Mouse (Mus musculus) cerebellum, postnatal 14 days (tissue): ENCODE results near the gene Coq6.
A peak's percentile ranks its signal among the peaks of the same experiment; 100 is the strongest.

ENCODE experiments used
- DNase-seq, 2 experiments: peaks; one replicate each; pipeline ENCODE4 v3.0.0; 2021; ENCODE audit warnings: mixed read lengths in 2 of 2

The Coq6 gene

DNA sequence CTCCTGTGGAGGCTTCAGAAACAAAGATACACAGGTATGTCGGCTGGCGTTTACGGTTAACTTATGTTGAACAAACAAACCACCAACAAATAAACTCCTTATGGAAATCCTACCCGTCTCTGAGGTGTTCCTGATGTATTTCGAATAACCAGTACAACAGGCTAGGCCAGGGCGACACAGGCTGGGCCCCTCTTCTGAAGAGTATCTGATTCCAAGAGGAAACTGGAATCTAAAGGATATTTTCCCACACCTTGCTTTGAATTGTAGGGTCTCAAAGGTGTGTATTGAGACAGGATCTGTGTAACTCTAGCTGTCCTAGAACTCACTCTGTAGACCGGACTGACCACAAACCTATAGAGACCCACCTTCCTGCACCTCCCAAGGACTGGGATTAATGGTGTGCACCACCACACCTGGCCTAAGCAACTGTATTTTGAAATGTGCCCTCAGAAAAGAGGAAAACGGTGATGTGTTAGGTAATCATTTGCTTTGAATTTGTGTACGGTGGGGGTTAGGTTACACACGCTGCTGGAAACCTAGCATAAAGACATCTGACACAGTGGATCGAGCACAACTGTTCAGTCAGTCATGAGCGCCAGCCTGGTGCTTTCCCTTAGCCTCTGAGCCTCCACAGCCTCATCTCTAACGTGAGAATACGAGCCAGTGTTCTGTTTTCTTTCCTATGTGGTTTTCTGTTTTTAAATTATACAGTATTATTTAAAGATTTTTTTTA lies 35.7 kb downstream of the Coq6 start:
- no peak for DNase-seq

DNA sequence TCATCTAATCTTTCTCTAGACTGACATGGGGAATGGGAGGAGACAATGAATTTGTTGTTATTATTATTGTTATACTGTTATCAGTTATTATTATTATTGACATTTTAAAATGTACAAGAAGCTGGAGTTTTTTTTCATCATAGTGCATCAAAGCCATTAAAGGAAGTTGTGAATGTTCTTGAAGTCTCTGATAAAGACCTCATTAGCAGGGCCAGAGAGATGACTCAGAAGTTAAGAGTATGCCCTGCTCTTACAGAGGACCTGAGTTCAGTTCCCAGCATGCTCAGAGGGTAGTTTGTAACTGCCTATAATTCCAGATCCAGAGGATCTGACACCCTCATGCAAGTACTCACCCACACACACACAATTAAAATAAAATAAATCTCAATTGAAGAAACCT lies 36.2 kb downstream of the Coq6 start:
- no peak for DNase-seq

DNA sequence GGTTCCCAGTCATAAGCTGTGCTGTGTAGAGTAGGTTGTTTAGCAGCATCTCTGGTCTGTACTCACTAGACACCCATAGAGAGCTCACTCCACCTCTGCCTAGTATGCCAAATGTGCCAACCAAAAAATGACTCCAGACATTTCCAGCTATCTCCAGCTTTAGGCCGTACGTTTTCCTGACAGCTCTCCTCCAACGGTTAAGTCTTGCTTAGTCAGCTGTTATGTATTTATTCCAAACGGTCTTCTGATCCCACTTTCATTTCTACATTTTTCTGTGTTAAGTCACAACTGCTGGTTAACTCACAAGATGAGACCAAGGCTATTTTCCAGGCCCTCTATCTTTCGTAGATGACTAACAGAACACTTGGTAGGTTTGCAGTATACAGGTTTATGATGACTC lies 37.2 kb downstream of the Coq6 start:
- no peak for DNase-seq

DNA sequence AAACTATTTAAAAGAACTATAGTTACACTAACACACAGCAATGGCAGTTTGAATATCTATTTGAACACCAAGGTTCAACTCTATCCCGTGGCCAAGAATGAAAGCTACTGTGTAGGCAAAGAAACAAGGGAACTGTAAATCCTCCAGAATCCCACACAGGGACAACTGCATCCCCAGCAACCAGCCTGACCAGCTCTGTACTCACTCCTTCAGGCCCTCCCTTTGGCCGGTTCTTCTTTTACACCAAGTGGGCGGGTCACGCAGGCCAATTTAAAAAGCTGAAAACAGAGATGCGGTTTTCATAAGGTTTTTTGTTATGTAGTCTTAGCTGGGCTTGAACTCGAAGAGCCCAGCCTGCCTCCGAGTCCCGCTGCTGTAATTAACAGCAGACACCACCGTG lies 37.7 kb downstream of the Coq6 start:
- no peak for DNase-seq

DNA sequence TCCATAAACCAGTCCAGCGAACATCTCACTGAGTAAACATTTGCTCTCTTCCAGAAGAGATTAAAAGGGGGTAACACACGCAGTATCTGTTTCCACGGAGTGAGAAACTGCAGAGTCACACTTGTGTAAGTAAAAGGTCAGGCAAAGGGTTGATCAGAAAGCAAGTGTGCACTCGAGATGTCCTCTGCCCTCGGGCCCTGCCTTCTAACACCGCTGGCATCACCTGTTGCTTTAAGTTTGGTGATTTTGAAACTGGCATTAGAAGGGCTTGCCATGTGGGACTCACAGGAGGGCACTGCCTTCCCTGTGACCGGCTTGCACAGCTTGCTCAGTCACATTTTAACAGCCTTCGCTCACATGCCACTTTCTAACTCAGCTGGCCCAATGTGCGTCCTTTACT lies 38.2 kb downstream of the Coq6 start:
- DNase-seq = no peak

DNA sequence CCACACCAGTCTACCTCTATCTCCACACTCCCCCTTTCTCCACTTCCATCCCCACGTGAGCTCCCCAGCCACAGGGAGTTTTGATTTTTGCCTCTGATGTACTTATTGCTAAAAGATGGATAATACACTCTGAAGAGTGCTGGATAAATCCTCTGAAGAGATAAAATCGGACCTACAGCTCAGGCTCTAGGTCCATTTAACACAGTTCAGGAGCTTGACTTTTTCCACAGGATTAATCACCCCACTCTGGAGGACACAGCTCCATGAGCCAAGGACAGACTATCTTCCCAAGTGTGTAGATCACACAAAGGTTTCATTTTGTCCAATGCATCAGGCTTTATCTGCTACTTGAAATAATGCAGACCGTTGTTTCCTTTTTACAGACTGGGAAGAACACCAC lies 38.6 kb downstream of the Coq6 start:
- no peak for DNase-seq

DNA sequence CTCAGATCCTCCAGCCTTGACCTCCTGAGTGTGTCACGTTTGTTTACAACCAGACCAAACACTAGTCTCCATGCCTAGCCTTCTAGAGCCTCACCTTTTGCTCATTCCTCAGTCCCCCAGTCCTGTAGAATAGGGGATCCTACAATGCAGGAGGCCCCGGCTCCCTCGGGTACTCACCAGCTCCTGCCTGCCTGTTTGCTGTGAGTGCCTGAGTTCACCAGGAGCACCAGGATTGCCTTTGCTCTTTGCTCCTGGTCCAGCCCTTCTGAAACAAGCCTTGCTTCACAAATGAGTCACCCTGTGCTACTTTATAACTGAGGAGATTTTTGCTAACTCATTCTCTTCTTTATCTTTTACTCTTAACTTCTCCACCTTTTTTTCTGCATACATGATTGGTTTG lies 39.2 kb downstream of the Coq6 start:
- no peak for DNase-seq

DNA sequence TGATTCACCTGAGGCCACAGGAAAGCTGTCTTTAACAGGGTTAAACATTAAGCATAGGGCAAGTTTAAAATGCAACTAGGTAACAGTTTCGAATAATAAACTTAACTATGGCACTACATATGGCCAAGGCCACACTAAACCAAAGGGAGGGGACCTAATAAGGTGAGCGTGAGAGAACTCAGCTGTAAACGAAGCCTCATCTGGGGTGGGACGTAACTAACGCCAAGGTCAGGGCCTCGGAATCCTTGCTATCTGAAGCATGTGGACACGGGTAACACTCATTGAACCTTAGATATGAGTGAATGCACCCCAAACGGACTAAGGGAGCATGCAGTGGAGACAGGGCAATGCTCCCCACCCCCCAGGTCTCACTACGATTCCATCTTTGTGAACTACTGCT lies 41.5 kb downstream of the Coq6 start:
- no peak for DNase-seq

DNA sequence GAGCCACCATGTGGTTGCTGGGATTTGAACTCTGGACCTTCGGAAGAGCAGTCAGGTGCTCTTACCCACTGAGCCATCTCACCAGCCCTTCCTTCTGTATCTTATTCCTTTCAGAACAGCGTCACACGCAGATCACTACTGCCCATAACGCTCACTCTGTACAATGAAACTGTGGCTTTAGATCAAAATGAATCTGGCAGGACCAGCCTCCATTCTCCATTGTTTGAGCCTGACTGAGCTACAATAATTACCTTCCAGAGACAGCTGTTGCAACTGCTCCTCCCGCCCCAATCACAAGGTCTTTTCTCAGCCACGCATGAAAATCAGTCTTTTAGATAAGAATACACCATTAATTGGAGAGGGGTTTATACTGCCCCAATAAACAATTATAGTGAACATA lies 43.1 kb downstream of the Coq6 start:
- DNase-seq = no peak

DNA sequence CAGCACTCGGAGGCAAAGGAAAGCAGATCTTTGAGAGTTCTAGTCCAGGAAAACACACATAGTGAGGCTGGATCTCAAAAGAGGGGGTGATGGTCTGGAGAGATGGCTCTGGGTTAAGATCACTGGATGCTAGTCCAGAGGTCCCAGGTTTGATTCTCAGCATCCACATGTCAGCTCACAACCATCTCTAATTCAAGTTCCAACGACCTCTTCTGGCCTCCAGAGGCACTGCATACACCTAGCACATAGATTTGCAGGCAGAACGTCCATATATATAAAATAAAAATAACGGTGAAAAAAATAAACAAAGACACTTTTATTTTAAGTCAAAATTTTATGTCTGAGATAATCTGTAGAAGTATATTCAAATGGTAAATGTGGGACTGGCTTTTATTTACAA lies 45.8 kb downstream of the Coq6 start:
- peak in 1 of 2 experiments; percentile 16 for DNase-seq

DNA sequence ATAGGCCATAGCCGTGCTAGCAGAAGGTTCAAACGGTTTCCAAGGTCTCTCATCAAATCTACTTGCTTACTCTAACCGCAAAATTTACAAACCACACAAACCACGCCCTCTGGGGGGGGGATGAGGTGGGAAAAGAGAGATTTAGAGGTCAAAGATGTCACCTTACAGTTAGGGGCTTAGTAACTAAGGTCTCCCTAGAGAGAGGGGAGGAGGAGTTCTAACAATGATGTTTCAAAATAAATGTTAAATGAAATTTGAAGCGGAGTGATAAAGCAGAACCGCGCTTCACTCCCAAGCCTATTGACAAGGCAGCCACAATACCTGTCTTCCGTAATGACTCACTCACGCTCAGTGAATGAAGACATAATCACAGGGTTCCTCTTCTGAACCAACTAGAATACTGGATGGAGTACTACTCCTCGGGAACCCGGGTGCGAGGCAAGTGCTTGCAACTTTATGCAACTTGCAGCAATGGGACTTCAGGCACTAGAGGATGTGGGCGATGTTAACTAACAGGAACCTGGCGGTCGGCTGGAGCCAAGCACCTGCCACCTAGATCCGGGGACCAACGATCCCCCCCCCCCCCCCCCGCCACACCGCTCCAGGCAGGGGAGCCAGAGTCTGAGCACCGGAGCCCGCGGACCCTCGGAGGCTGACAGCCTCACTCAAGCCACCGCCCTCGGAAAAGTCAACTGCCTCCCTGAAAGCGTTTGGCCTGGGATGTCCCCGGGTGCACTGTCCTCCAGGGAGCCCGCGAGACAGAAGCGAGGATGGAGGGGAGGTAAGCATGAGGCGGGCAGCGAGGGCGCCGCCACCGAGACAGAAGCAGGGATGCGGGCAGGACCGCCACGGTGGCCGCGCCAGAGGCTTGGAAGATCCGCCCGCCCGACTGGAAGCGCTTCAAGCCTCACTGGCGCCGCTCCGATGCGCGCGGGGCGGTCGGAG lies 46.7 kb downstream of the Coq6 start:
- DNase-seq = peak; percentile 36 to 40

DNA sequence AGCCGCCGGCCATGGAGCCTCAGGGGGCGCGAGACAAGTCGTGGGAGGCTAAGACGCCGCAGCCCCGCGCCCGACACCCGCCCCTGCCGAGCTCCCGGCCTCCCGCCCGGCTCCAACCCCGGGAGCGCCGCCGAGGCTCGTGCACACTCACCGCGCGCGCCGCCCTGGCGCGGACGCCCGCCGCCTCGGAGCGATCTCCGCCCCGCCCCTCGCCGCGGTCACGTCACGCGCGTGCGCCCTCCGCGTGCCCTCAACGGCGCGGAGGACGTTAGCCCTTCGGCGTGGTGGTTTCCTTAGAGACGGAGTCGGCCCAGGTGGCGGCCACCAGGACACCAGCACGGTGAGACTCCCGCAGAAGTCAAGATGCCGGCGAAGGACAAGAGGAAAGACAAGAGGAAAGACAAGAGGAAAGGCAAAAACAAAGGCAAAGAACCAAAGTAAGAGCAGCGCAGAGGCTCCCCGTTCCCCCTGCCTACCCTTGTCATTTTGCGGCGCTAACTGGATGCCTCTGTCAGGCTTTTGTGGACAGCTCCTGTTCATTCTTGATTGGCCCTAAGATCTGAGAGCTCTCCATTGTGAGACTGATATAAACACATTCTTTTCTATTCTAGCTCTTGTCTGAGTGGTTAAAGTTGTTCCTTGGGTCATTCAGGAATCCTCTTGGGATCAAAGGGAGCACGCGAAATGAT lies 47.5 kb downstream of the Coq6 start, which contains the start of the genes Entpd5 and Bbof1:
Gene Entpd5 (minus strand): TSS at position 211 of the 689 bp plus-strand sequence.
Gene Bbof1 (plus strand): TSS at position 253 of the 689 bp plus-strand sequence.
- DNase-seq = peak; percentile 94 to 97

DNA sequence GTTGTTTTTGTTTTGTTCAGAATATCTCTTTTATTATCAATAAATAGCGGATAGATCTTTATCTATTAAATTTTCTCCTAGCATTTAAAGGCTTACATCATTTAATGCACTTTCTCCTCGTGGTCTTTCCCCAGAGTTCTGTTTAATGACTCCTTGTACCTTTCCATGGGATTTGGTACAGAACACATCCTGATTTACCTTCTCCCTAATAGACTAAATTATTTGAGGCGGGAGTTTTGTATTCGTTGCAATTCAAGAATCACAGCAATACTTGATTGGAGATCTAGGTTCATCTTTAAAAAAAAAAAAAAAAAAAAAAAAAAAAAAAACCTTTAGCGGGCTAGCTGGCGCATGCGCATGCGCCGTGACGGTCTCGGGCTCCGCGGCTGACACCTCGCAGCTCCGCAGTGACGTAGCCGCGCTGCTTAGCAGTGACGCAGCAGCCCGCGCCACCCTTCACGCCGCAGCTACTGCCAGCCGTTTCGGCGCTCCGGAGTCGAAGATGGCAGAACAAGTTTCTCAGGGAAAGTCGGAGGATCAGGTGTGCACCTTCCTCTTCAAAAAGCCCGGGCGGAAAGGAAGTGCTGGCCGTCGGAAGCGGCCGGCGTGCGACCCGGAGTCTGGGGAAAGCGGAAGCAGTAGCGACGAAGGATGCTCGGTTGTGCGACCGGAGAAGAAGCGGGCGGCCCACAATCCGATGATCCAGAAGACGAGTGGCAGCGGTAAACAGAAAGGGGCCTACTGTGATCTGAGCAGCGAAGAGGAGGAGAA lies 55.6 kb downstream of the Coq6 start, which contains the start of gene Rnf113a2:
Gene Rnf113a2 (plus strand): TSS at position 363 of the 771 bp plus-strand sequence.
- peak; percentile 90 for DNase-seq

DNA sequence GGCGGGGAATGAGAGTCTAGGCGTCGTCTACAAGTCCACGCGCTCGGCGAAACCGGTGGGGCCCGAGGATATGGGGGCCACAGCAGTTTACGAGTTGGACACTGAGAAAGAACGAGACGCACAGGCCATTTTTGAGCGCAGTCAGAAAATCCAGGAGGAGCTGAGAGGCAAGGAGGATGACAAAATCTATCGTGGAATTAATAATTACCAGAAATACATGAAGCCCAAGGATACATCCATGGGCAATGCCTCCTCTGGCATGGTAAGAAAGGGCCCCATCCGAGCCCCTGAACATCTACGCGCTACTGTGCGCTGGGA lies 56.1 kb downstream of the Coq6 start:
- no peak for DNase-seq
